Mouse (Mus musculus): ENCODE data around the gene Gm10160. TPM values are rescaled to one million over a fixed set of nuclear protein-coding genes. Genes with fewer than 3 reads are reported as not detected.

Gene Gm10160
- total RNA-seq, 1 experiment from 2014 or later: not detected

- no peak for DNase-seq
These were observed 27.6 kb downstream of the Gm10160 start for GRCm38 (mm10) chr7:81827806-81828667.

GRCm38 (mm10) chr7:81825381-81825780, 30.2 kb downstream of the Gm10160 start:
- DNase-seq: peak; percentile 51

DNA sequence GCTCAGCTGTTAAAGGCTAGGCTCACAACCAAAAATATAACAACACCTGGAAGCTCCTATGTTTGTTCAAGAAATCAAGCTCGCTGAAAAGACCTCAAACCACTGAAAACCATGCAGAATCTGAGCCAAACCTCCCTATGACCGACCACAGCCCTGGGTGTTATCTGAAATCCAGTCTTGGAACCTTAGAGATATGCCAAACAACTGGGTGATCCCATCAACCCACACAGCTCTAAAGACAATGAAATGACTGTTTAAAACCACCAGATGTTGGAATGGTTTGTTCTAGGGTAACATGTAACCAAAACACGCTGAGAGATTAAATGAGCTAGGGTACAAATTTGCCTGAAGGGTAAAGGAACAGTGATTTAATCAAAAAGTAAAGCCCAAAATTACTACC, 30.7 kb downstream of the Gm10160 start:
- DNase-seq: no peak

- no peak for DNase-seq
These were observed 49.5 kb downstream of the Gm10160 start for GRCm38 (mm10) chr7:81806067-81806466.

Other genes with a start within 250 kb of the Gm10160 start
- gene Homer2, start 148.3 kb downstream of the Gm10160 start, total RNA-seq (2021): 2.4 and 2.6 TPM in 2 replicates
- 46.5 and 55.8 TPM in 2 replicates for gene Ramac, start 92.9 kb downstream of the Gm10160 start, total RNA-seq (2021)
- gene 3110040N11Rik, start 66.3 kb downstream of the Gm10160 start, total RNA-seq (2021): 41.1 and 48.2 TPM in 2 replicates
- 113 and 119 TPM in 2 replicates for gene Btbd1, start 26.4 kb downstream of the Gm10160 start, total RNA-seq (2021)
- 11.6 and 12.4 TPM in 2 replicates for gene Tm6sf1, start 3.2 kb upstream of the Gm10160 start, total RNA-seq (2021)
- 12.4 and 14.2 TPM in 2 replicates for gene Hdgfl3, start 78.7 kb upstream of the Gm10160 start, total RNA-seq (2021)
- gene Bnc1, start 136.5 kb upstream of the Gm10160 start, total RNA-seq (2021): 0.33 and 0.43 TPM in 2 replicates

Data from adrenal gland, postnatal 25 days (tissue).